Mouse (Mus musculus): Measurements from ENCODE around the gene Tsc1. TPM values are rescaled to one million over a fixed set of nuclear protein-coding genes. Genes with fewer than 3 reads are reported as not detected.
A peak's percentile ranks its signal among the peaks of the same experiment; 100 is the strongest.

Gene Tsc1
- polyA plus RNA-seq, 1 experiment from 2014 or later, result 3.7 TPM

DNA sequence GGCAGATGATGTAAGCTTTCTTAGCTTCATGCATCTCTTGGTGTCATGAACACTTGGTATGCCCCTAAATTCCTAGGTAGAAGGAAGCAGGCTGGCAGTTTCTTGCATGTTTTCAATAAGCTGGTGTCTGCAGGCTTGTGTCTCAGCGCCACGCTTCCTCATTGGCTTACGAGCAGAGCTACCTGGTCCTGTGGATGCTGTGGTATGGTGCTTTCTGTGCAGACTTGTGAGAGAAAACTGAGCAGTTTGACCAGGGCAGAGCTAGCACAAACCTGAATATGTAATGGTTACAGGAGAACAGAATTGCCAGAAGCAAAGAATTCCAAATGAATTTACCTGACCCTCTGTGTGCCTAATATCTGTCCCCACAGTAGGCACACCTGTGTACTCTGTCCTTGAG, 2.1 kb downstream of the Tsc1 start:
- Histone ChIP-seq H3K4me1 (ENCODE audit: insufficient read depth) (peaks cover 12% of the 10 kb centered on the region), H3K4me2 (ENCODE audit: low read depth, low read length) (no peak overlapping the region), H3K9me3 (ENCODE audit: low read length) (no peaks in the 10 kb centered on the region), H3K27me3 (ENCODE audit: insufficient read depth, low read length) (no peaks in the 10 kb centered on the region), H3K36me3 (replicated peaks; ENCODE audit: insufficient read depth, low read length) (no peaks in the 10 kb centered on the region), H3K4me3 (ENCODE audit: low read depth, low read length) (no peak overlapping the region), H3K9ac (replicated peaks) (no peak overlapping the region), H3K27ac (ENCODE audit: low read depth) (no peak overlapping the region)
- TF ChIP-seq EP300 (IDR thresholded peaks at IDR 0.05; ENCODE audit: low read depth), result no peak
- 84% methylated on average over 3 of the region's 3 CpGs for WGBS (ENCODE audit: insufficient replicate concordance)
- ATAC-seq (no peak), DNase-seq (no peak)

DNA sequence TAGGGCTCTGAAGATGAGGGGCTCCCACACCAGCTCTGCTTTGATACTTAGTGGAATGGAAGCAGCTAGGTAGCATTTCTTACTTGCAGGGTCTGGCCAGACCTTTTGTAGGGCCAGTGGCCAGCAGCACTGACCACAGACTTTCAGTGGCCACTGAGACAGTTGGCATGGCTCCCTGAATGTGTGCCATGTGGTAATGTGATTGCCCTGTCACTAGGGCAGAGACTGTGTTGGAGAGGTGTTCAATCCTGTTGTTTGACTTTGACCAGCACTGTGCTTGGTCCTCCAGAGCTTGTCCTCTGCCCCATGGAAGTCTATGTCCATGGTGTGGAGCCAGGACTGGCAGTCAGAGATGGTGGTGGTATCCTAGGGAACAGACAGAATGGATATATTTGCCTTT, 9.5 kb downstream of the Tsc1 start:
- TF ChIP-seq CTCF (IDR thresholded peaks at IDR 0.05; ENCODE audit: low read depth), result no peak
- TF ChIP-seq EP300 (IDR thresholded peaks at IDR 0.05; ENCODE audit: low read depth), result no peak
- H3K9ac ChIP-seq (replicated peaks), result no peak overlapping the region
- 0 out of 2 replicates have a peak, but pooled peaks cover 3% of the 10 kb centered on the region for H3K36me3 ChIP-seq (replicated peaks; ENCODE audit: insufficient read depth, low read length)
- no peaks in the 10 kb centered on the region for H3K27me3 ChIP-seq (ENCODE audit: insufficient read depth, low read length)
- ATAC-seq (no peak), DNase-seq (no peak)
- no peak overlapping the region for H3K4me3 ChIP-seq (ENCODE audit: low read depth, low read length)
- H3K9me3 ChIP-seq (ENCODE audit: low read length), result no peaks in the 10 kb centered on the region
- H3K4me1 ChIP-seq (ENCODE audit: insufficient read depth), result no peaks in the 10 kb centered on the region
- no peak overlapping the region for H3K4me2 ChIP-seq (ENCODE audit: low read depth, low read length)
- no peak overlapping the region for H3K27ac ChIP-seq (ENCODE audit: low read depth)

DNA sequence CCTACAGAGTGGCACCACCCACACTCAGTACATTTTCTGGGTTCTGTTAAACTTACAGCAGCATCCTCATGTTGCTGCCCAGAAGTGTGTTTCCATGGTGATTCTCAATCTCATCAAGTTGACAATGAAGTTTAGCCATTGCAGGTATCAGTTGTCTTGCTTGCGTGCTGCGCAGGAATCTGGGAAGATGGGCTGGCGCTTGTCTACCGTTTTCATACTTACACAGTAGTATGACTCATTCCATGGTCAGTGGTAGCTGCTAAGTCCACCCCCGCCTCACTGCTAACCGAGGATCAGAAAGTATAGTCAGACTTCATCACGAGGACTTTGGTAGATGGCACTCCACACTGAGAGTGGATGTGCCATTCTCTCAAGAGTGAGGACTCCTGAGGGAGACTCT, 12.3 kb downstream of the Tsc1 start:
- H3K9me3 ChIP-seq (ENCODE audit: low read length), result no peaks in the 10 kb centered on the region
- no peak overlapping the region for H3K4me3 ChIP-seq (ENCODE audit: low read depth, low read length)
- ATAC-seq, result no peak
- DNase-seq, result no peak
- TF ChIP-seq EP300 (IDR thresholded peaks at IDR 0.05; ENCODE audit: low read depth), result no peak
- TF ChIP-seq CTCF (IDR thresholded peaks at IDR 0.05; ENCODE audit: low read depth), result no peak
- H3K4me1 ChIP-seq (ENCODE audit: insufficient read depth), result no peaks in the 10 kb centered on the region
- no peak overlapping the region for H3K27ac ChIP-seq (ENCODE audit: low read depth)
- 88% methylated on average over 7 of the region's 7 CpGs for WGBS (ENCODE audit: insufficient replicate concordance)
- no peaks in the 10 kb centered on the region for H3K27me3 ChIP-seq (ENCODE audit: insufficient read depth, low read length)
- H3K4me2 ChIP-seq (ENCODE audit: low read depth, low read length), result no peak overlapping the region
- peaks cover 10% of the 10 kb centered on the region for H3K36me3 ChIP-seq (replicated peaks; ENCODE audit: insufficient read depth, low read length)
- H3K9ac ChIP-seq (replicated peaks), result no peak overlapping the region

DNA sequence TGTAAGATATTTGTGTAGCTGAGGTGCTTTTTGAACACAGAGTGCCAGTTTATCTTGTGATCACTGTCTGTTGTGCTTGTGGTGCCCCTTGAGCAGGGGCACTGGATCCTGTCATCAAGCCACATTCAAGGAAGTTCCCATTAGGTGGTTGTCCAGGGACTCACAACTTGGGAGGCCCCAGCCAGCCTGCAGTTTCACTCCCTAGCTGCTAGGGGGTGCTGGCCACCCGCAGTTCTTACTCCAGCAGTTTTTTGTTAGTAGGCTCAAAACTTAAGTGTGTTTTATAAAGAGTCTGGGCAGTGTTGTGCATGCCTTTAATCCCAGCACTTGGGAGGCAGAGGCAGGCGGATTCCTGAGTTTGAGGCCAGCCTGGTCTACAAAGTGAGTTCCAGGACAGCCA, 13.3 kb downstream of the Tsc1 start:
- peaks cover 14% of the 10 kb centered on the region for H3K36me3 ChIP-seq (replicated peaks; ENCODE audit: insufficient read depth, low read length)
- H3K9me3 ChIP-seq (ENCODE audit: low read length), result no peaks in the 10 kb centered on the region
- no peak overlapping the region for H3K4me2 ChIP-seq (ENCODE audit: low read depth, low read length)
- TF ChIP-seq CTCF (IDR thresholded peaks at IDR 0.05; ENCODE audit: low read depth) (peak; percentile 68), EP300 (IDR thresholded peaks at IDR 0.05; ENCODE audit: low read depth) (no peak)
- no peak overlapping the region for H3K4me3 ChIP-seq (ENCODE audit: low read depth, low read length)
- H3K27ac ChIP-seq (ENCODE audit: low read depth), result no peak overlapping the region
- ATAC-seq (no peak), DNase-seq (peak; percentile 55)
- H3K4me1 ChIP-seq (ENCODE audit: insufficient read depth), result no peaks in the 10 kb centered on the region
- H3K9ac ChIP-seq (replicated peaks), result no peak overlapping the region
- H3K27me3 ChIP-seq (ENCODE audit: insufficient read depth, low read length), result no peaks in the 10 kb centered on the region
- 55% methylated on average over 2 of the region's 2 CpGs for WGBS (ENCODE audit: insufficient replicate concordance)

DNA sequence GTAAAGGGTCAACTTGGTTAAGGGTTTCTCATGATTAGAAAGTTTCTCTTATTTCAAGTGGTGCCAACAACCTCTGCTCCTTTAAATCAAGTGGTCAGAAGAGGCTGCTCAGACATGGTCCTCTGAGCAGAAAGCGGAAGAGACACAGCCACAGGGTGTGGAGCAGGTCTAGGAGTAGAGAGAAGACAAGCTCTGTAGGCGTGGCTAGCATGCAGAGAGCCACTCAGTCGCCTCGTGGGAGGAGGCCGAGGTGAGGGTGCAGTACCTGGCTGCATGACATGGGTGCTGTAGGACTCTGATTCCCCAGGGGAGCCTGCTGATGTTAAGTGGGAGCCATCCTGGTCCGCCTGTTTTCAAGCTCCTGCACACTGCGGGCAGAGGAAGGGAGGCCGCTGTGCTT, 15.2 kb downstream of the Tsc1 start:
- Histone ChIP-seq H3K27me3 (ENCODE audit: insufficient read depth, low read length) (no peaks in the 10 kb centered on the region), H3K27ac (ENCODE audit: low read depth) (no peak overlapping the region), H3K4me1 (ENCODE audit: insufficient read depth) (no peaks in the 10 kb centered on the region), H3K9ac (replicated peaks) (no peak overlapping the region), H3K4me3 (ENCODE audit: low read depth, low read length) (no peak overlapping the region), H3K36me3 (replicated peaks; ENCODE audit: insufficient read depth, low read length) (peaks cover 18% of the 10 kb centered on the region), H3K4me2 (ENCODE audit: low read depth, low read length) (no peak overlapping the region), H3K9me3 (ENCODE audit: low read length) (no peaks in the 10 kb centered on the region)
- no peak for DNase-seq
- no peak for ATAC-seq
- TF ChIP-seq CTCF (IDR thresholded peaks at IDR 0.05; ENCODE audit: low read depth), result no peak
- no peak for TF ChIP-seq EP300 (IDR thresholded peaks at IDR 0.05; ENCODE audit: low read depth)
- 79% methylated on average over 8 of the region's 8 CpGs for WGBS (ENCODE audit: insufficient replicate concordance)

DNA sequence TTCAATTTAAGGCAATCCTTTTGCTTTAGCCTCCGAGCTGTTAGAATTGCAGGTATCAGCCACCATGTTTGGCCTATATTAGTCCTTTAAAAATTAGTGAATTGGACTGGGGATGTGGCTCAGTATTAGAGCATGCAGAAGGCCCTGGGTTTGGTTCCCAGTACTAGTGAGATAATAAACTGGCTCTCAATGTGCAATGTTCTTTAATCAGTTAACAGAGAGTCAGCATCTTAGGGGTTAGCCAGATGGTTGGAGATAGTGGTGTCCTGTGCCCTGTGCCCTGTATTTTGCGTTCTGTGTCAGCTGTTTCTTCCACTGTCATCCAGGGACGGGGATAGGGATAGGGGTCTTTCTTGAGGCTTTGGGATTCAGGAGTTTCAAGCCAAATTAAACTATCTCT, 21.9 kb downstream of the Tsc1 start:
- no peaks in the 10 kb centered on the region for H3K27me3 ChIP-seq (ENCODE audit: insufficient read depth, low read length)
- DNase-seq, result no peak
- H3K9ac ChIP-seq (replicated peaks), result no peak overlapping the region
- H3K9me3 ChIP-seq (ENCODE audit: low read length), result no peaks in the 10 kb centered on the region
- no peak overlapping the region for H3K4me3 ChIP-seq (ENCODE audit: low read depth, low read length)
- 76% methylated on average over 3 of the region's 3 CpGs for WGBS (ENCODE audit: insufficient replicate concordance)
- no peaks in the 10 kb centered on the region for H3K4me1 ChIP-seq (ENCODE audit: insufficient read depth)
- no peak overlapping the region for H3K27ac ChIP-seq (ENCODE audit: low read depth)
- ATAC-seq, result no peak
- 0 out of 2 replicates have a peak, but pooled peaks have one; percentile 28 for TF ChIP-seq EP300 (IDR thresholded peaks at IDR 0.05; ENCODE audit: low read depth)
- TF ChIP-seq CTCF (IDR thresholded peaks at IDR 0.05; ENCODE audit: low read depth), result no peak
- peaks cover 52% of the 10 kb centered on the region for H3K36me3 ChIP-seq (replicated peaks; ENCODE audit: insufficient read depth, low read length)
- no peak overlapping the region for H3K4me2 ChIP-seq (ENCODE audit: low read depth, low read length)

DNA sequence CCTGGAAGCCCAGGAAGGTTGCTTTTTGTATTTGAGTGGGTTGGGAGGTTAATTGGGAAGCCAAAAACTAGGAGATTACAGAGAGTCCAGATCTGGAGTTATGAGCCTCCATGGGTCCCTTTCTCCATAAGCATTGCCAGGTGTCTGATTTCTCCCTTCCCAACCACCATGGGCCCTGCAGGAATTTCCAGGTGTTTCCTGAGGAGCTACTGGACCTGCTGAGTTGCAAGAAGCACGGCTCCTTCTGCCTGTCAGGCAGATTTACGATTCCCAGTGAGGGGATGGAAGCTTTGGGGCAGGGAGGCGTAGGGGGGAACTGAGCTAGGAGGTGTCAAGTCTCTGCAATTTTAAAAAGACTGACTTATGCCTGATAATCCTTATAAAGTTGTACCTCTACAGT, 24.8 kb downstream of the Tsc1 start:
- Histone ChIP-seq H3K27me3 (ENCODE audit: insufficient read depth, low read length) (no peaks in the 10 kb centered on the region), H3K9me3 (ENCODE audit: low read length) (no peaks in the 10 kb centered on the region), H3K9ac (replicated peaks) (no peak overlapping the region), H3K4me2 (ENCODE audit: low read depth, low read length) (no peak overlapping the region), H3K27ac (ENCODE audit: low read depth) (no peak overlapping the region), H3K4me3 (ENCODE audit: low read depth, low read length) (no peak overlapping the region), H3K36me3 (replicated peaks; ENCODE audit: insufficient read depth, low read length) (peaks cover 66% of the 10 kb centered on the region), H3K4me1 (ENCODE audit: insufficient read depth) (no peaks in the 10 kb centered on the region)
- ATAC-seq (no peak), DNase-seq (no peak)
- TF ChIP-seq EP300 (IDR thresholded peaks at IDR 0.05; ENCODE audit: low read depth) (no peak), CTCF (IDR thresholded peaks at IDR 0.05; ENCODE audit: low read depth) (no peak)
- 71% methylated on average over 3 of the region's 3 CpGs for WGBS (ENCODE audit: insufficient replicate concordance)

Measured in liver, postnatal 0 days (tissue).